Mouse (Mus musculus): ENCODE results near the gene Smyd5.

Smyd5 gene

DNA sequence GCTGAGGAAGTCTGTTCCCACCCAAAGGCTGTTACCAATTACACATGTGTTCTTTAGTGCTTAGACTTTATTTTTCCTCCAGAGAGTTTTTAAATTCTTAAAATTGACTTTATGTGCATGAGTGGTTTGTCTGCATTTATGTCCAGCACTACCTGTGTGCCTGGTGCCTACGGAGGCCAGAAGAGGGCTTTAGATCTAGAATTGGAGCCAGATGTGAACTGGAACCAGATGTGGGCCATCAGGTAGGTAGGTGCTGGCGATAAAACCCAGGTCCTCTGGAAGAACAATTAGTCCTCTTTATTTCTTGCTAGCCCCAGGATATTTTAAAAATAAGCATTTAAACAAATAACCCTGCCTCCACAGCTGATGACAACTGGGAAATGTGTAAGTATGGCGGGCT is 59.8 kb downstream of the Smyd5 start:
- no peak for DNase-seq (ENCODE audit: low read depth, low spot score)
